ENCODE assay signal across 14 mouse cellular contexts in the genomic region with DNA sequence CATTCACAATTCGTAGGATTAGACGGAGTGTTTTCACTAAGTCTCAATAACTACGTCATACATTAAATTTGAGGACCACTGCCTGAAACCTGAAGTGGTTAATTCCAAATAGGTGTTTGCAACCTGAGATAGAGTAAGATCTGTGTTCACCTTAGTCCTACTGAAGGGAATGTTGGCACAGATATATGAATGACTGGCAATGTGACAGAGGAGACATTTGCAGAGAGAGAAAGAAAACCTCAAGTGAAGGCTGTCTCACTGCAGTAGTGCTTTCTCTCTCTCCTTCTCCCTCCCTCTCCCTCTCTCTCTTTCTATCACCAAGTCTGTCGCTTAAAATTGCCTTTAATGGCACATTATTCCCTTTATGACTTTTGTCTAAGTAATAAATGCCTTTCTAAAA.
"Had no signal": no experiment of that assay in that cellular context is flagged by ENCODE, and none has a peak within 500 bp of the region (broad histone marks: within the 10 kb centered on the region; RNA-seq: fewer than 3 reads in every experiment).

No protein-coding gene starts in this region.

- DNase-seq: lung, adult 18-20 months; lung, embryonic 14.5 days; lung, postnatal 10 days; lung, postnatal 4 days; midbrain, embryonic 14.5 days; retina, postnatal 1 day; right cerebral cortex, adult 18-20 months; right cerebral cortex, postnatal 25 days; right cerebral cortex, postnatal 4 days; spleen, adult 18-20 months; thymus, adult 18-20 months; thymus, postnatal 14 days; thymus, postnatal 4 days had no signal

- ATAC-seq: midbrain, embryonic 16.5 days had no signal
